Mouse (Mus musculus) MEL (cell line): ENCODE measurements around the gene Bst2. TPM values are rescaled to one million over a fixed set of nuclear protein-coding genes. Genes with fewer than 3 reads are reported as not detected.

ENCODE experiments used
- DNase-seq: peaks from one replicate; pipeline ENCODE4 v3.0.0; 2011; ENCODE audit warnings: low read depth, low spot score
- H3K27ac ChIP-seq: 2 replicates; pipeline ENCODE4 v1.5.1; 2012; ENCODE audit warnings: low read depth, mild to moderate bottlenecking, control low read depth, low read length, moderate library complexity; ENCODE audit not compliant: control insufficient read depth
- H3K27me3 ChIP-seq, 2 experiments: fragments of 150-350 bp in 1 of 2; sonication (generic) in 1 of 2; 2 replicates each; pipeline ENCODE4 v1.6.1; 2012; ENCODE audit warnings: low read length in 2 of 2, mild to moderate bottlenecking in 2 of 2, improper control_type of control experiment in 1 of 2, moderate library complexity in 1 of 2; ENCODE audit not compliant: insufficient read depth in 2 of 2, control insufficient read depth in 1 of 2
- H3K36me3 ChIP-seq, 2 experiments: 2 replicates each; pipeline ENCODE4 v1.6.1; 2012 to 2014; ENCODE audit warnings: low read length in 2 of 2, improper control_type of control experiment in 1 of 2, inconsistent platforms in 1 of 2, mild to moderate bottlenecking in 1 of 2; ENCODE audit not compliant: insufficient read depth in 2 of 2, control insufficient read depth in 1 of 2
- H3K4me1 ChIP-seq, 2 experiments: fragments of 150-350 bp in 1 of 2; sonication (generic) in 1 of 2; 2 replicates each; pipeline ENCODE4 v1.6.1; 2012; ENCODE audit warnings: low read length in 2 of 2, improper control_type of control experiment in 1 of 2, mild to moderate bottlenecking in 1 of 2; ENCODE audit not compliant: insufficient read depth in 2 of 2, control insufficient read depth in 1 of 2
- H3K4me3 ChIP-seq, 2 experiments: fragments of 150-350 bp in 1 of 2; sonication (generic) in 1 of 2; 2 replicates each; pipeline ENCODE4 v1.5.1; 2012; ENCODE audit warnings: low read depth in 2 of 2, low read length in 2 of 2, mild to moderate bottlenecking in 2 of 2, moderate library complexity in 2 of 2, control low read depth in 1 of 2, improper control_type of control experiment in 1 of 2; ENCODE audit not compliant: control insufficient read depth in 1 of 2, insufficient read depth in 1 of 2
- H3K79me2 ChIP-seq: 2 replicates; pipeline ENCODE4 v1.6.1; 2012; ENCODE audit warnings: mild to moderate bottlenecking, low read length, moderate library complexity; ENCODE audit not compliant: control insufficient read depth, poor library complexity, insufficient read depth
- H3K9ac ChIP-seq: 2 replicates; pipeline ENCODE4 v1.6.1; 2012; ENCODE audit warnings: low read depth, mild to moderate bottlenecking, control low read depth, low read length, moderate library complexity; ENCODE audit not compliant: control insufficient read depth, poor library complexity, severe bottlenecking
- H3K9me3 ChIP-seq: fragments of 150-350 bp; sonication (generic); replicated peaks from 2 replicates; pipeline ENCODE4 v1.6.1; 2012; ENCODE audit warnings: mild to moderate bottlenecking, low read length, improper control_type of control experiment, moderate library complexity; ENCODE audit not compliant: insufficient read depth
- CHD1 ChIP-seq: IDR thresholded peaks from 2 replicates; pipeline ENCODE4 v1.6.1; 2012; ENCODE audit warnings: low read depth, mild to moderate bottlenecking, inconsistent platforms, low read length, improper control_type of control experiment
- CHD2 ChIP-seq: IDR thresholded peaks from 2 replicates; pipeline ENCODE4 v1.6.1; 2011; ENCODE audit warnings: low read length, improper control_type of control experiment
- CTCF ChIP-seq, 3 experiments: IDR thresholded peaks in 2 of 3; conservative IDR thresholded peaks in 1 of 3; 2 replicates each; pipeline ENCODE4 v1.5.1; 2011 to 2012; ENCODE audit warnings: low read length in 3 of 3, low read depth in 2 of 3, mild to moderate bottlenecking in 2 of 3, improper control_type of control experiment in 1 of 3, inconsistent platforms in 1 of 3, mixed read lengths in 1 of 3, moderate library complexity in 1 of 3; ENCODE audit not compliant: control insufficient read depth in 1 of 3, insufficient read depth in 1 of 3, poor library complexity in 1 of 3, severe bottlenecking in 1 of 3
- E2F4 ChIP-seq: IDR thresholded peaks from 2 replicates; pipeline ENCODE4 v1.6.1; 2011; ENCODE audit warnings: low read depth, low read length, improper control_type of control experiment, borderline replicate concordance
- EP300 ChIP-seq, 2 experiments: IDR thresholded peaks; 2 replicates each; pipeline ENCODE4 v1.6.1; 2011; ENCODE audit warnings: improper control_type of control experiment in 2 of 2, low read length in 2 of 2, low read depth in 1 of 2, mild to moderate bottlenecking in 1 of 2
- GABPA ChIP-seq: IDR thresholded peaks from 2 replicates; pipeline ENCODE4 v1.6.1; 2012; ENCODE audit warnings: low read depth, mild to moderate bottlenecking, inconsistent platforms, low read length, improper control_type of control experiment, moderate library complexity
- GATA1 ChIP-seq: IDR thresholded peaks from 2 replicates; pipeline ENCODE4 v1.6.1; 2011; ENCODE audit warnings: low read depth, low read length, improper control_type of control experiment
- JUND ChIP-seq: IDR thresholded peaks from 2 replicates; pipeline ENCODE4 v1.6.1; 2011; ENCODE audit warnings: low read depth, mild to moderate bottlenecking, improper control_type of control experiment, low read length
- MAFK ChIP-seq: IDR thresholded peaks from 2 replicates; pipeline ENCODE4 v1.6.1; 2011; ENCODE audit warnings: low read depth, mild to moderate bottlenecking, low read length, improper control_type of control experiment, borderline replicate concordance
- MAX ChIP-seq: IDR thresholded peaks from 2 replicates; pipeline ENCODE4 v1.6.1; 2011; ENCODE audit warnings: low read length, improper control_type of control experiment
- MXI1 ChIP-seq: IDR thresholded peaks from 2 replicates; pipeline ENCODE4 v1.6.1; 2011; ENCODE audit warnings: mild to moderate bottlenecking, low read depth, low read length, improper control_type of control experiment
- MYB ChIP-seq: IDR thresholded peaks from 2 replicates; pipeline ENCODE4 v1.6.1; 2011; ENCODE audit warnings: mild to moderate bottlenecking, low read depth, low read length, improper control_type of control experiment
- MYC ChIP-seq: IDR thresholded peaks from 2 replicates; pipeline ENCODE4 v1.6.1; 2011; ENCODE audit warnings: low read depth, mild to moderate bottlenecking, low read length, improper control_type of control experiment, moderate library complexity
- NELFE ChIP-seq: IDR thresholded peaks from 2 replicates; pipeline ENCODE4 v1.6.1; 2011; ENCODE audit warnings: low read depth, low read length, improper control_type of control experiment
- NRF1 ChIP-seq: IDR thresholded peaks from 2 replicates; pipeline ENCODE4 v1.6.1; 2014; ENCODE audit warnings: low read depth, mild to moderate bottlenecking, inconsistent platforms, low read length, improper control_type of control experiment, moderate library complexity; ENCODE audit not compliant: poor library complexity, insufficient read depth, severe bottlenecking
- POLR2A ChIP-seq, 2 experiments: IDR thresholded peaks; 2 replicates each; pipeline ENCODE4 v1.6.1; 2011 to 2012; ENCODE audit warnings: low read length in 2 of 2, mild to moderate bottlenecking in 2 of 2, control low read depth in 1 of 2, improper control_type of control experiment in 1 of 2, low read depth in 1 of 2, moderate library complexity in 1 of 2; ENCODE audit not compliant: control insufficient read depth in 1 of 2, insufficient read depth in 1 of 2, poor library complexity in 1 of 2
- POLR2AphosphoS2 ChIP-seq: IDR thresholded peaks from 2 replicates; pipeline ENCODE4 v1.6.1; 2011; ENCODE audit warnings: low read length, improper control_type of control experiment
- POLR2AphosphoS5 ChIP-seq: IDR thresholded peaks from 2 replicates; pipeline ENCODE4 v1.6.1; 2012; ENCODE audit warnings: low read depth, borderline replicate concordance, mild to moderate bottlenecking, inconsistent platforms, low read length, moderate library complexity, mixed read lengths
- RCOR1 ChIP-seq: IDR thresholded peaks from 2 replicates; pipeline ENCODE4 v1.6.1; 2012; ENCODE audit warnings: low read depth, mild to moderate bottlenecking, inconsistent platforms, low read length, improper control_type of control experiment
- SIN3A ChIP-seq: IDR thresholded peaks from 2 replicates; pipeline ENCODE4 v1.6.1; 2012; ENCODE audit warnings: low read length, improper control_type of control experiment, inconsistent platforms
- SMC3 ChIP-seq: IDR thresholded peaks from 2 replicates; pipeline ENCODE4 v1.6.1; 2011; ENCODE audit warnings: low read depth, low read length, improper control_type of control experiment
- TAL1 ChIP-seq: IDR thresholded peaks from 2 replicates; pipeline ENCODE4 v1.6.1; 2012; ENCODE audit warnings: mild to moderate bottlenecking, inconsistent platforms, low read length, moderate library complexity, mixed read lengths
- TBP ChIP-seq: IDR thresholded peaks from 2 replicates; pipeline ENCODE4 v1.8.0; 2011; ENCODE audit warnings: low read depth, low read length, improper control_type of control experiment
- TCF12 ChIP-seq: IDR thresholded peaks from 2 replicates; pipeline ENCODE4 v1.6.1; 2014; ENCODE audit warnings: low read depth, mild to moderate bottlenecking, inconsistent platforms, low read length, improper control_type of control experiment, moderate library complexity
- UBTF ChIP-seq: IDR thresholded peaks from 2 replicates; pipeline ENCODE4 v1.6.1; 2012; ENCODE audit warnings: low read depth, mild to moderate bottlenecking, inconsistent platforms, low read length, improper control_type of control experiment, moderate library complexity, borderline replicate concordance; ENCODE audit not compliant: insufficient read depth
- USF1 ChIP-seq: IDR thresholded peaks from 2 replicates; pipeline ENCODE4 v1.6.1; 2014; ENCODE audit warnings: low read depth, mild to moderate bottlenecking, inconsistent platforms, low read length, improper control_type of control experiment, moderate library complexity
- USF2 ChIP-seq, 2 experiments: IDR thresholded peaks; 2 replicates each; pipeline ENCODE4 v1.6.1; 2011 to 2012; ENCODE audit warnings: improper control_type of control experiment in 2 of 2, low read length in 2 of 2, borderline replicate concordance in 1 of 2, inconsistent platforms in 1 of 2, low read depth in 1 of 2, mild to moderate bottlenecking in 1 of 2; ENCODE audit not compliant: insufficient read depth in 1 of 2
- ZC3H11A ChIP-seq: IDR thresholded peaks from 2 replicates; pipeline ENCODE4 v1.6.1; 2012; ENCODE audit warnings: low read depth, mild to moderate bottlenecking, inconsistent platforms, low read length, improper control_type of control experiment
- ZMIZ1 ChIP-seq: IDR thresholded peaks from 2 replicates; pipeline ENCODE4 v1.6.1; 2012; ENCODE audit warnings: low read depth, mild to moderate bottlenecking, inconsistent platforms, low read length, improper control_type of control experiment, moderate library complexity
- ZNF384 ChIP-seq: IDR thresholded peaks from 2 replicates; pipeline ENCODE4 v1.6.1; 2012; ENCODE audit warnings: low read depth, mild to moderate bottlenecking, inconsistent platforms, low read length, improper control_type of control experiment
- polyA plus RNA-seq, 2 experiments: library from polyadenylated mRNA; stranded (reverse) in 1 of 2; unstranded in 1 of 2; fragments of >175 nt in 1 of 2; fragments of >200 nt in 1 of 2; gene quantifications; 2 replicates each; pipeline versions ENCODE4 v1.2.1 to v1.2.4; 2012; ENCODE audit warnings: low replicate concordance in 2 of 2, low read depth in 1 of 2; ENCODE audit not compliant: insufficient read length in 2 of 2, insufficient read depth in 1 of 2, missing spikeins in 1 of 2
- total RNA-seq: library from RNA; depleted of rRNA; stranded (reverse); fragments of 300-350 nt; gene quantifications from 2 replicates; pipeline ENCODE4 v1.2.3, GENCODE M21; 2012

Bst2 gene
- total and polyA plus RNA-seq, 3 experiments, result 49.9 to 125 TPM; not detected in 1

- TF ChIP-seq MAFK (no peak), TCF12 (peak; percentile 46), NRF1 (peak; percentile 14; the same call in 1 of the 2 replicates), MXI1 (peak; percentile 91), MYB (no peak), ZNF384 (no peak), GATA1 (no peak), UBTF (no peak), E2F4 (peak; percentile 80; the same call in 1 of the 2 replicates), ZMIZ1 (0 out of 2 replicates have a peak, but pooled peaks have one; percentile 41), POLR2AphosphoS5 (no peak), EP300 (IDR thresholded peaks at IDR 0.05; ENCODE audit: low read depth in 1 of 2, low read length in 2 of 2) (peak in 1 of 2 experiments; percentile 19; a peak in 1 of 4 replicates), ZC3H11A (no peak), POLR2AphosphoS2 (peak; percentile 65), SIN3A (peak; percentile 99), NELFE (peak; percentile 85), CHD1 (no peak), MYC (peak; percentile 85), USF2 (IDR thresholded peaks at IDR 0.05; ENCODE audit: borderline replicate concordance in 1 of 2, insufficient read depth in 1 of 2, low read depth in 1 of 2, low read length in 2 of 2) (no peak)
These were observed 48.8 kb downstream of the Bst2 start (continued) for GRCm38 (mm10) chr8:71488454-71488853.

- peaks cover 0 to 6% of the 10 kb centered on the region in 2 experiments; a peak in 2 of 4 replicates for H3K4me1 ChIP-seq
- H3K9ac ChIP-seq, result peak within 1 kb of the TSS; percentile 80
- H3K27me3 ChIP-seq, result no peaks in the 10 kb centered on the region
- H3K4me3 ChIP-seq, result peak within 1 kb of the TSS; percentile 75 to 87
- no peaks in the 10 kb centered on the region; a peak in 1 of 4 replicates for H3K36me3 ChIP-seq
- peak; percentile 90 for DNase-seq
- H3K9me3 ChIP-seq, result no peaks in the 10 kb centered on the region
- H3K79me2 ChIP-seq, result peaks cover 15% of the 10 kb centered on the region
- peak within 1 kb of the TSS; percentile 74 for H3K27ac ChIP-seq
- TF ChIP-seq CHD2 (no peak), NELFE (peak; percentile 45; the same call in 1 of the 2 replicates), SMC3 (no peak), UBTF (no peak), TCF12 (no peak), TAL1 (no peak), USF1 (no peak), POLR2A (IDR thresholded peaks at IDR 0.05; ENCODE audit: control insufficient read depth in 1 of 2, insufficient read depth in 1 of 2, low read depth in 1 of 2, low read length in 2 of 2, poor library complexity in 1 of 2) (peak; percentile 54 to 56; a peak in 2 of 4 replicates), MYB (no peak), JUND (no peak), ZMIZ1 (no peak), SIN3A (peak; percentile 93), USF2 (IDR thresholded peaks at IDR 0.05; ENCODE audit: borderline replicate concordance in 1 of 2, insufficient read depth in 1 of 2, low read depth in 1 of 2, low read length in 2 of 2) (no peak), GATA1 (no peak), ZC3H11A (no peak), CTCF (IDR thresholded peaks at IDR 0.05 in 2 of 3, conservative IDR thresholded peaks at IDR 0.05 in 1 of 3; ENCODE audit: control insufficient read depth in 1 of 3, insufficient read depth in 1 of 3, low read depth in 2 of 3, low read length in 3 of 3, poor library complexity in 1 of 3, severe bottlenecking in 1 of 3) (no peak), RCOR1 (no peak), NRF1 (no peak), E2F4 (no peak), GABPA (no peak), MAX (no peak), POLR2AphosphoS2 (no peak), CHD1 (no peak), EP300 (IDR thresholded peaks at IDR 0.05; ENCODE audit: low read depth in 1 of 2, low read length in 2 of 2) (no peak), TBP (0 out of 2 replicates have a peak, but pooled peaks have one; percentile 24), MXI1 (peak; percentile 54; the same call in 1 of the 2 replicates), POLR2AphosphoS5 (no peak), MYC (no peak)
These were observed 49.4 kb downstream of the Bst2 start, which contains the start of gene Gtpbp3 for GRCm38 (mm10) chr8:71487691-71488445. Gene Gtpbp3, plus strand, starts transcription at chr8:71488103.
